Mouse (Mus musculus): ENCODE data around the gene Gm9048. TPM values are rescaled to one million over a fixed set of nuclear protein-coding genes. Genes with fewer than 3 reads are reported as not detected.
"Not testable (repeated sequence)": the region's sequence is repeated elsewhere in the genome, so short reads cannot be mapped to it uniquely, and the experiment has no call there.

Gm9048 gene
- polyA plus RNA-seq, 1 experiment from 2014 or later: not detected

GRCm38 (mm10) chr10:118302133-118302532 lies 46.3 kb downstream of the Gm9048 start:
- not testable (repeated sequence) for ATAC-seq (replicated peaks; ENCODE audit: extremely low read depth, insufficient read depth, low FRiP score); H3K36me3 ChIP-seq (ENCODE audit: control insufficient read depth, insufficient read depth); H3K27ac ChIP-seq (ENCODE audit: low read length); H3K27me3 ChIP-seq (ENCODE audit: control insufficient read depth, insufficient read depth, low read length); H3K4me1 ChIP-seq (ENCODE audit: control insufficient read depth, insufficient read depth, low read length); H3K4me2 ChIP-seq (ENCODE audit: low read depth, low read length); H3K9me3 ChIP-seq (replicated peaks; ENCODE audit: control insufficient read depth, low read length); H3K4me3 ChIP-seq (ENCODE audit: low read length); H3K9ac ChIP-seq (ENCODE audit: low read length)
- WGBS: 51% methylated on average over 2 of the region's 2 CpGs

Other genes starting within 250 kb of the Gm9048 start
- 15.8 and 19.3 TPM in 2 replicates for gene Mdm1, start 206.9 kb downstream of the Gm9048 start, polyA plus RNA-seq (2015; fragmentation: Nextera tagmentation; extraction: Ambion mirVana)
- not detected in 2 replicates for gene Il22, start 143.7 kb downstream of the Gm9048 start, polyA plus RNA-seq (2015; fragmentation: Nextera tagmentation; extraction: Ambion mirVana)
- not detected in 2 replicates for gene Gm32717, start 107.9 kb downstream of the Gm9048 start, polyA plus RNA-seq (2015; fragmentation: Nextera tagmentation; extraction: Ambion mirVana)
- not detected in 2 replicates for gene Gm32802, start 90.0 kb downstream of the Gm9048 start, polyA plus RNA-seq (2015; fragmentation: Nextera tagmentation; extraction: Ambion mirVana)
- gene Iltifb, start 53.6 kb downstream of the Gm9048 start, polyA plus RNA-seq (2015; fragmentation: Nextera tagmentation; extraction: Ambion mirVana): not detected in 2 replicates
- not detected in 2 replicates for gene Gm9040, start 21.7 kb downstream of the Gm9048 start, polyA plus RNA-seq (2015; fragmentation: Nextera tagmentation; extraction: Ambion mirVana)
- not detected in 2 replicates for gene Gm9044, start 16.3 kb downstream of the Gm9048 start, polyA plus RNA-seq (2015; fragmentation: Nextera tagmentation; extraction: Ambion mirVana)
- gene Gm9045, start 10.8 kb downstream of the Gm9048 start, polyA plus RNA-seq (2015; fragmentation: Nextera tagmentation; extraction: Ambion mirVana): 0.21 TPM in 1 of 2 replicates, not detected in the other
- gene Gm9046, start 5.4 kb downstream of the Gm9048 start, polyA plus RNA-seq (2015; fragmentation: Nextera tagmentation; extraction: Ambion mirVana): not detected in 2 replicates
- 0.21 TPM in 1 of 2 replicates, not detected in the other for gene Gm9049, start 5.4 kb upstream of the Gm9048 start, polyA plus RNA-seq (2015; fragmentation: Nextera tagmentation; extraction: Ambion mirVana)
- gene Ifng, start 92.4 kb upstream of the Gm9048 start, polyA plus RNA-seq (2015; fragmentation: Nextera tagmentation; extraction: Ambion mirVana): not detected in 2 replicates